Mouse (Mus musculus) CH12.LX (cell line): ENCODE measurements at regions not wholly inside any gene's neighbourhood (a gene's known extent, or its start where the extent isn't known, plus 50 kb on each side); places are given as distances from the start of the nearest gene placed in this dataset.

Experiments
- CTCF ChIP-seq, 2 experiments: IDR thresholded peaks in 1 of 2; conservative IDR thresholded peaks in 1 of 2; 2 replicates each; pipeline ENCODE4 v1.5.1; 2011 to 2012; ENCODE audit warnings: low read depth in 2 of 2, low read length in 2 of 2, improper control_type of control experiment in 1 of 2, inconsistent platforms in 1 of 2, mild to moderate bottlenecking in 1 of 2, moderate library complexity in 1 of 2
- E2F4 ChIP-seq: IDR thresholded peaks from 2 replicates; pipeline ENCODE4 v1.6.1; 2011; ENCODE audit warnings: low read depth, low read length, improper control_type of control experiment; ENCODE audit not compliant: insufficient replicate concordance
- EP300 ChIP-seq: IDR thresholded peaks from 2 replicates; pipeline ENCODE4 v1.6.1; 2011; ENCODE audit warnings: low read length, improper control_type of control experiment
- GABPA ChIP-seq: IDR thresholded peaks from 2 replicates; pipeline ENCODE4 v1.6.1; 2012; ENCODE audit warnings: low read depth, low read length, improper control_type of control experiment, inconsistent platforms; ENCODE audit not compliant: insufficient replicate concordance
- NELFE ChIP-seq: IDR thresholded peaks from 2 replicates; pipeline ENCODE4 v1.6.1; 2011; ENCODE audit warnings: low read depth, low read length, improper control_type of control experiment
- POLR2A ChIP-seq: IDR thresholded peaks from 2 replicates; pipeline ENCODE4 v1.6.1; 2011; ENCODE audit warnings: low read depth, mild to moderate bottlenecking, improper control_type of control experiment, low read length
- POLR2AphosphoS2 ChIP-seq: IDR thresholded peaks from 2 replicates; pipeline ENCODE4 v1.6.1; 2011; ENCODE audit warnings: low read depth, low read length, improper control_type of control experiment
- RCOR1 ChIP-seq: conservative IDR thresholded peaks from 2 replicates; pipeline ENCODE4 v1.6.1; 2012; ENCODE audit warnings: low read depth, mild to moderate bottlenecking, inconsistent platforms, low read length, improper control_type of control experiment
- SMC3 ChIP-seq: IDR thresholded peaks from 2 replicates; pipeline ENCODE4 v1.6.1; 2011; ENCODE audit warnings: low read depth, low read length, improper control_type of control experiment
- ZC3H11A ChIP-seq: IDR thresholded peaks from 2 replicates; pipeline ENCODE4 v1.6.1; 2012; ENCODE audit warnings: low read depth, mild to moderate bottlenecking, inconsistent platforms, low read length, improper control_type of control experiment
- ZKSCAN1 ChIP-seq: IDR thresholded peaks from 2 replicates; pipeline ENCODE4 v1.6.1; 2012; ENCODE audit warnings: low read depth, inconsistent platforms, low read length, improper control_type of control experiment, borderline replicate concordance
- ZNF384 ChIP-seq: IDR thresholded peaks from 2 replicates; pipeline ENCODE4 v1.6.1; 2012; ENCODE audit warnings: low read depth, low read length, improper control_type of control experiment, inconsistent platforms

DNA sequence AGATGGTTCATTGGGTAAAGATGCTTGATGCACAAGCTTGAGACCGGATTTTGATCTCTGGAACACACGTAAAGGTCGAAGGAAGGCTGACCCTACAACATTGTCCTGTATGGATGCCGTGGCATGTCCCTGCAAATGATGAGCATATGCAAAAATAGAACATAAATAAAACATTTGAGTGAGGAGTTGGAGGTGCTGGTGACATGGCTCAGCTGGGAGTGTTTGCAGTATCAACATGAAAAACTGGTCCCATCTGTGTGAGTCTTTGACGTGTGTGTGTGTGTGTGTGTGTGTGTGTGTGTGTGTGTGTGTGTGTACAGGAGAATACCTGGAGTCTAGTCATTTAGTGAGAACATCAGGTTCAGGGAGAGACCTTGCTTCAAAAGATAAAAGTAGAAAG is 107.8 kb downstream of the Gm525 start:
- no peak for TF ChIP-seq POLR2A
- TF ChIP-seq POLR2AphosphoS2, result no peak
- TF ChIP-seq RCOR1, result no peak
- TF ChIP-seq GABPA, result no peak
- no peak for TF ChIP-seq CTCF (conservative IDR thresholded peaks at IDR 0.05 in 1 of 2, IDR thresholded peaks at IDR 0.05 in 1 of 2; ENCODE audit: low read depth in 2 of 2, low read length in 2 of 2)
- no peak for TF ChIP-seq SMC3
- no peak for TF ChIP-seq NELFE
- no peak for TF ChIP-seq ZKSCAN1
- no peak for TF ChIP-seq ZNF384
- no peak for TF ChIP-seq EP300
- no peak for TF ChIP-seq E2F4
- TF ChIP-seq ZC3H11A, result no peak
